Mouse (Mus musculus) cerebellum, adult (tissue): ENCODE measurements around the gene Krtap2-4.

Experiments
- ATAC-seq: cut with Nextera tagmentation; 2 replicates; pipeline ENCODE4 v1.9.2; 2017; ENCODE audit warnings: mild to moderate bottlenecking, moderate library complexity, mixed read lengths; ENCODE audit not compliant: insufficient number of reproducible peaks, low FRiP score, low TSS enrichment

Gene Krtap2-4

DNA sequence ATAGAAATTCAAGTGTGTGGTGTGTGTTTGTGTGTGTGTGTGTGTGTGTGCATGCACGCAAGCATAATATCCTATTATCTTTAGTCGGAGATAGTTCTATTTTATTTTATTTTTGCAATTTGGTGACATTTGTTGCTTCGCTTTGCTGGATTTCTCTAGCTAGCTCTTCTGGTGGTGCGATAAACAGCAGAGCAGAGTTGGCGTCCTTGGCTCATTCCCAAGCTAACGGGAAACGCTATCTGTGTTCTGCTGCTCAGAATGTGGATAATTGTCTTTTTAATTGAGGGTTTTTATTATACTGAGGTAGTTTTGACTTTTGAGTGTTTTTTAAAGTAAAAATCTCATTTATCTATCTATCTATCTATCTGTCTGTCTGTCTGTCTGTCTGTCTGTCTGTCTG, 29.6 kb downstream of the Krtap2-4 start:
- ATAC-seq = no peak

GRCm38 (mm10) chr11:99583245-99583704, 31.4 kb downstream of the Krtap2-4 start, which contains the start of gene Krtap1-4:
Krtap1-4 (minus strand) TSS chr11:99583654.
- no peak for ATAC-seq

DNA sequence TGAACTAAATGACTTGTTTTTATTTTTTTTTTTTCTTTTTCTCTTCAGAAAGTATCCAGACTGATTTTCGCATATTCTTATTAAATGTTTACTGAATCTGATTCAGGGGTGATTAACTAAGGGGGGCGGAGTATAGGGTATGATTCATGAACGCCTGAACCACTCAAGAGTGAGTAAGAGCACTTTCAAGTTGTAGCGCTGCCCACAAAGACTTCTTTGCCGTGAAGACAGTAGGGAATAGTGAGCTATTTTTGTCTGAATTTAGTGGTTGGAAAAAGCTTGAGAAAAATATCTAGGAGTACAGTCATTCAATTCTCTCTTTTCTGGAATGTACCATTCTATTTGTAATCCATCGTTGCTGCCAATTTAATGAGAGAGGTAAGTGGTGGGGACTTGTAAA, 33.1 kb downstream of the Krtap2-4 start:
- no peak for ATAC-seq

- ATAC-seq = no peak
Measured at GRCm38 (mm10) chr11:99581051-99581450, 33.6 kb downstream of the Krtap2-4 start.

GRCm38 (mm10) chr11:99580636-99581035, 34.0 kb downstream of the Krtap2-4 start, which contains the start of gene Krtap1-5:
Krtap1-5 (minus strand) TSS chr11:99581016.
- ATAC-seq = no peak

DNA sequence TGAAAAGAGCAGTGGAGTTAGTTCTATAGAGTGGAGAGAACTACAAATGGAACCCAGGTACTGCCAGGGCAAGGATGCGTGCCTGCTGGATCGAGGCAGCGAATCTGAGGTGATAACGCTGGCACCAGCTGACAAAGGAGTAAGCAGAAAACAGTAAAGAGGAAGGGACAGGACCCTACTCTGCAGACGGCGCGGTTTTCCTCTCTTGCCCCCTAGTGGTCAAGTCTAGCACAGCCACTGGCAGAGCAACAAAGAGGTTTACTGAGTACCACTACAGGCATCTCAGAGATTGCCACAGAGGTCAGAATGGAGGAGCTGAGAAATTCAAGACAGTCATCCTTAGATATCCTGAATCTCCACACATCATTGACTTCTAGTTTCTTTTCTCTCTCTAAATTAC, 40.5 kb downstream of the Krtap2-4 start:
- no peak; the same call in 1 of the 2 replicates for ATAC-seq

DNA sequence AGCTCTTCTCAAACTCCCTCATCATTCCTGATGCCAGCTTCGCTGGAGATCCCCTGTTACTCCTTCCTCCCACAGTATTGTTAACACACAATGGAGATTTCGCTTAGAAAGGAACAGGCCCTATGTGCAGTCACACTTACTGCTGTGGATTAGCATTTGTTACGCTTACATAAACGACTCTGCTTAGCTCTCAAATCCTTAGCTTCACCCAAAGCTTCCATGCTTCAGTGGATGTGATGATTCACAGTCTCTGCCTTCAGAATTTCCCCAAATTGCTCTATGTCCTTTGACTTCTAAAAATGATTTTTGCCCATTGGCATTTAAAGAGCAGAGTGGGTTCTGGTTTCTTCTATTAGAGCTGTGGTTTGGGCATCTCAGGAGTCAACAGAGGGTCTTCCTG, 41.5 kb downstream of the Krtap2-4 start:
- no peak for ATAC-seq

GRCm38 (mm10) chr11:99566530-99566929, 48.1 kb downstream of the Krtap2-4 start, which contains the start of gene Krtap3-1:
Krtap3-1 (minus strand) TSS chr11:99566630.
- no peak for ATAC-seq
